Mouse (Mus musculus): ENCODE measurements around the gene Ryk. TPM values are rescaled to one million over a fixed set of nuclear protein-coding genes. Genes with fewer than 3 reads are reported as not detected.
"Not testable (repeated sequence)": the region's sequence is repeated elsewhere in the genome, so short reads cannot be mapped to it uniquely, and the experiment has no call there.

The Ryk gene
- polyA plus RNA-seq, 1 experiment from 2014 or later = 13.3 TPM

- no peaks in the 10 kb centered on the region for H3K9me3 ChIP-seq
- H3K36me3 ChIP-seq = peaks cover 66% of the 10 kb centered on the region
- DNase-seq (ENCODE audit: low spot score) = no peak
- no peak overlapping the region for H3K27ac ChIP-seq
- no peaks in the 10 kb centered on the region for H3K27me3 ChIP-seq (ENCODE audit: insufficient read depth, poor library complexity, severe bottlenecking)
- H3K4me3 ChIP-seq = no peak overlapping the region
- no peaks in the 10 kb centered on the region for H3K4me1 ChIP-seq (replicated peaks)
- WGBS = 90% methylated on average over 7 of the region's 7 CpGs
Measured at GRCm38 (mm10) chr9:102892480-102893355, 58.0 kb downstream of the Ryk start.

- DNase-seq (ENCODE audit: low spot score) = no peak
- no peak overlapping the region for H3K4me3 ChIP-seq
- 90% methylated on average over 11 of the region's 11 CpGs for WGBS
- no peaks in the 10 kb centered on the region for H3K9me3 ChIP-seq
- H3K27me3 ChIP-seq (ENCODE audit: insufficient read depth, poor library complexity, severe bottlenecking) = no peaks in the 10 kb centered on the region
- H3K36me3 ChIP-seq = peaks cover 68% of the 10 kb centered on the region
- no peak overlapping the region for H3K27ac ChIP-seq
- H3K4me1 ChIP-seq (replicated peaks) = no peaks in the 10 kb centered on the region
Measured at GRCm38 (mm10) chr9:102893356-102893870, 58.7 kb downstream of the Ryk start.

- Histone ChIP-seq H3K4me3 (no peak overlapping the region), H3K36me3 (peaks cover 78% of the 10 kb centered on the region), H3K27me3 (ENCODE audit: insufficient read depth, poor library complexity, severe bottlenecking) (no peaks in the 10 kb centered on the region), H3K4me1 (replicated peaks) (no peaks in the 10 kb centered on the region), H3K9me3 (no peaks in the 10 kb centered on the region), H3K27ac (no peak overlapping the region)
- DNase-seq (ENCODE audit: low spot score) = no peak
- WGBS = 91% methylated on average over 6 of the region's 6 CpGs
Measured at GRCm38 (mm10) chr9:102899916-102900315, 65.2 kb downstream of the Ryk start.

- no peak for DNase-seq (ENCODE audit: low spot score)
- Histone ChIP-seq H3K4me3 (no peak overlapping the region), H3K4me1 (replicated peaks) (no peaks in the 10 kb centered on the region), H3K27me3 (ENCODE audit: insufficient read depth, poor library complexity, severe bottlenecking) (no peaks in the 10 kb centered on the region), H3K9me3 (no peaks in the 10 kb centered on the region), H3K27ac (no peak overlapping the region), H3K36me3 (peaks cover 82% of the 10 kb centered on the region)
- WGBS = 95% methylated on average over 7 of the region's 7 CpGs
Measured at GRCm38 (mm10) chr9:102902308-102902707, 67.6 kb downstream of the Ryk start.

GRCm38 (mm10) chr9:102904952-102905351 lies 70.2 kb downstream of the Ryk start:
- Histone ChIP-seq H3K4me1 (replicated peaks) (no peaks in the 10 kb centered on the region), H3K27ac (no peak overlapping the region), H3K9me3 (no peaks in the 10 kb centered on the region), H3K4me3 (no peak overlapping the region), H3K36me3 (peaks cover 82% of the 10 kb centered on the region), H3K27me3 (ENCODE audit: insufficient read depth, poor library complexity, severe bottlenecking) (no peaks in the 10 kb centered on the region)
- WGBS = 92% methylated on average over 6 of the region's 6 CpGs
- DNase-seq (ENCODE audit: low spot score) = no peak

- 89% methylated on average over 12 of the region's 12 CpGs for WGBS
- no peaks in the 10 kb centered on the region for H3K27me3 ChIP-seq (ENCODE audit: insufficient read depth, poor library complexity, severe bottlenecking)
- H3K36me3 ChIP-seq = peaks cover 87% of the 10 kb centered on the region
- H3K4me3 ChIP-seq = no peak overlapping the region
- H3K9me3 ChIP-seq = no peaks in the 10 kb centered on the region
- H3K4me1 ChIP-seq (replicated peaks) = no peaks in the 10 kb centered on the region
- no peak overlapping the region for H3K27ac ChIP-seq
- no peak for DNase-seq (ENCODE audit: low spot score)
Measured at GRCm38 (mm10) chr9:102906781-102907180, 72.1 kb downstream of the Ryk start.

- Histone ChIP-seq H3K9me3 (no peaks in the 10 kb centered on the region), H3K27ac (no peak overlapping the region), H3K27me3 (ENCODE audit: insufficient read depth, poor library complexity, severe bottlenecking) (no peaks in the 10 kb centered on the region), H3K4me1 (replicated peaks) (no peaks in the 10 kb centered on the region), H3K36me3 (peaks cover 86% of the 10 kb centered on the region), H3K4me3 (no peak overlapping the region)
- 86% methylated on average over 11 of the region's 11 CpGs for WGBS
- no peak for DNase-seq (ENCODE audit: low spot score)
Measured at GRCm38 (mm10) chr9:102907521-102908246, 73.0 kb downstream of the Ryk start.

GRCm38 (mm10) chr9:102911526-102911925 lies 76.8 kb downstream of the Ryk start:
- no peaks in the 10 kb centered on the region for H3K27me3 ChIP-seq (ENCODE audit: insufficient read depth, poor library complexity, severe bottlenecking)
- H3K27ac ChIP-seq = no peak overlapping the region
- no peak overlapping the region for H3K4me3 ChIP-seq
- 97% methylated on average over 3 of the region's 3 CpGs for WGBS
- DNase-seq (ENCODE audit: low spot score) = no peak
- no peaks in the 10 kb centered on the region for H3K4me1 ChIP-seq (replicated peaks)
- no peaks in the 10 kb centered on the region for H3K9me3 ChIP-seq
- H3K36me3 ChIP-seq = peaks cover 62% of the 10 kb centered on the region

GRCm38 (mm10) chr9:102912516-102913035 lies 77.9 kb downstream of the Ryk start:
- no peak for DNase-seq (ENCODE audit: low spot score)
- H3K9me3 ChIP-seq = no peaks in the 10 kb centered on the region
- H3K4me1 ChIP-seq (replicated peaks) = no peaks in the 10 kb centered on the region
- H3K4me3 ChIP-seq = no peak overlapping the region
- 93% methylated on average over 10 of the region's 10 CpGs for WGBS
- H3K36me3 ChIP-seq = peaks cover 61% of the 10 kb centered on the region
- no peak overlapping the region for H3K27ac ChIP-seq
- H3K27me3 ChIP-seq (ENCODE audit: insufficient read depth, poor library complexity, severe bottlenecking) = no peaks in the 10 kb centered on the region

- not testable (repeated sequence) for H3K27ac ChIP-seq
- WGBS = 96% methylated on average over 3 of the region's 3 CpGs
Measured at GRCm38 (mm10) chr9:102913597-102913996, 78.9 kb downstream of the Ryk start.

GRCm38 (mm10) chr9:102914583-102914982 lies 79.9 kb downstream of the Ryk start:
- DNase-seq (ENCODE audit: low spot score) = no peak
- H3K4me3 ChIP-seq = no peak overlapping the region
- peaks cover 40% of the 10 kb centered on the region for H3K36me3 ChIP-seq
- H3K4me1 ChIP-seq (replicated peaks) = no peaks in the 10 kb centered on the region
- H3K27me3 ChIP-seq (ENCODE audit: insufficient read depth, poor library complexity, severe bottlenecking) = no peaks in the 10 kb centered on the region
- 95% methylated on average over 1 of the region's 1 CpGs for WGBS
- H3K27ac ChIP-seq = peak overlapping the region; percentile 45; the same call in 1 of the 2 replicates
- H3K9me3 ChIP-seq = no peaks in the 10 kb centered on the region

More at GRCm38 (mm10) chr9:102913597-102913996, 78.9 kb downstream of the Ryk start:
- not testable (repeated sequence) for H3K4me1 ChIP-seq (replicated peaks); DNase-seq (ENCODE audit: low spot score); H3K27me3 ChIP-seq (ENCODE audit: insufficient read depth, poor library complexity, severe bottlenecking); H3K9me3 ChIP-seq; H3K4me3 ChIP-seq
- H3K36me3 ChIP-seq = peaks cover 50% of the 10 kb centered on the region

- Histone ChIP-seq H3K36me3 (peaks cover 33% of the 10 kb centered on the region), H3K27ac (no peak overlapping the region), H3K4me1 (replicated peaks) (no peaks in the 10 kb centered on the region), H3K9me3 (no peaks in the 10 kb centered on the region), H3K27me3 (ENCODE audit: insufficient read depth, poor library complexity, severe bottlenecking) (no peaks in the 10 kb centered on the region), H3K4me3 (no peak overlapping the region)
- WGBS = 89% methylated on average over 3 of the region's 3 CpGs
- no peak for DNase-seq (ENCODE audit: low spot score)
Measured at GRCm38 (mm10) chr9:102915292-102915854, 80.7 kb downstream of the Ryk start.

All from hindbrain, embryonic 10.5 days (tissue).